Mouse (Mus musculus) limb, embryonic 11.5 days (tissue): ENCODE results near the gene Emd. TPM values are rescaled to one million over a fixed set of nuclear protein-coding genes. Genes with fewer than 3 reads are reported as not detected.
"Not testable (repeated sequence)": the region's sequence is repeated elsewhere in the genome, so short reads cannot be mapped to it uniquely, and the experiment has no call there.

ENCODE experiments used
- ATAC-seq: fragments of 200-750 bp; cut with Nextera tagmentation; 2 replicates; pipeline ENCODE4 v1.8.0; 2017; ENCODE audit warnings: low read depth; ENCODE audit not compliant: insufficient number of reproducible peaks, low FRiP score, low TSS enrichment
- DNase-seq: peaks from one replicate; pipeline ENCODE4 v3.0.0-alpha.2; 2015; ENCODE audit warnings: low spot score
- H3K27ac ChIP-seq: fragments of 300-500 bp; sonication (generic); replicated peaks from 2 replicates; pipeline ENCODE4 v1.5.1; 2014; ENCODE audit warnings: low read depth, mild to moderate bottlenecking, low read length
- H3K27me3 ChIP-seq: fragments of 300-500 bp; sonication (generic); 2 replicates; pipeline ENCODE4 v1.6.1; 2014; ENCODE audit warnings: mild to moderate bottlenecking, low read length, mixed read lengths; ENCODE audit not compliant: control insufficient read depth, insufficient read depth
- H3K36me3 ChIP-seq: fragments of 300-500 bp; sonication (generic); 2 replicates; pipeline ENCODE4 v1.6.1; 2014; ENCODE audit warnings: mild to moderate bottlenecking, low read length, moderate library complexity, mixed read lengths; ENCODE audit not compliant: control insufficient read depth, insufficient read depth
- H3K4me1 ChIP-seq: fragments of 300-500 bp; sonication (generic); 2 replicates; pipeline ENCODE4 v1.6.1; 2014; ENCODE audit warnings: low read length, mixed read lengths; ENCODE audit not compliant: control insufficient read depth, insufficient read depth
- H3K4me2 ChIP-seq: fragments of 300-500 bp; sonication (generic); 2 replicates; pipeline ENCODE4 v1.6.1; 2014; ENCODE audit warnings: low read depth, mild to moderate bottlenecking, moderate library complexity; ENCODE audit not compliant: severe bottlenecking
- H3K4me3 ChIP-seq: fragments of 300-500 bp; sonication (generic); 2 replicates; pipeline ENCODE4 v1.5.1; 2014; ENCODE audit warnings: low read depth, low read length
- H3K9ac ChIP-seq: fragments of 300-500 bp; sonication (generic); 2 replicates; pipeline ENCODE4 v1.6.1; 2014; ENCODE audit warnings: mild to moderate bottlenecking, low read length
- H3K9me3 ChIP-seq: fragments of 300-500 bp; sonication (generic); 2 replicates; pipeline ENCODE4 v1.6.1; 2016; ENCODE audit warnings: low read length; ENCODE audit not compliant: control insufficient read depth
- WGBS: fragments of 180-500 bp; shearing (Covaris S2); extraction: QIAGEN DNeasy Blood & Tissue Kit; methylation state at CpG from one replicate; pipeline ENCODE4 v1.1.7; 2014; 5-methylcytosine and 5-hydroxymethylcytosine counted together
- polyA plus RNA-seq: library from polyadenylated mRNA; unstranded; fragments of >200 nt; fragmentation: Nextera tagmentation; extraction: Ambion mirVana; gene quantifications from 2 replicates; pipeline ENCODE4 v1.2.1, GENCODE M21; 2014

Gene Emd
- 34.9 and 38.2 TPM in 2 replicates for polyA plus RNA-seq

- ATAC-seq: peak; percentile 98
- H3K27me3 ChIP-seq: no peaks in the 10 kb centered on the region
- no peaks in the 10 kb centered on the region for H3K36me3 ChIP-seq
- H3K4me2 ChIP-seq: peak within 1 kb of the TSS; percentile 65
- H3K4me3 ChIP-seq: peak within 1 kb of the TSS; percentile 54
- DNase-seq: peak; percentile 86
- H3K27ac ChIP-seq: peak within 1 kb of the TSS; percentile 62; the same call in 1 of the 2 replicates
- no peaks in the 10 kb centered on the region for H3K9me3 ChIP-seq
- no peaks in the 10 kb centered on the region for H3K4me1 ChIP-seq
- H3K9ac ChIP-seq: peak within 1 kb of the TSS; percentile 76
- 25% methylated on average over 39 of the region's 39 CpGs for WGBS
Observed at GRCm38 (mm10) chrX:74254153-74254887, at the start of gene Emd. Gene Emd (plus strand): TSS chrX:74254687.

GRCm38 (mm10) chrX:74218496-74218895 lies 36.0 kb upstream of the Emd start:
- Histone ChIP-seq H3K9ac (no peak overlapping the region), H3K9me3 (no peaks in the 10 kb centered on the region), H3K4me2 (no peak overlapping the region), H3K4me3 (no peak overlapping the region), H3K36me3 (peaks cover 3% of the 10 kb centered on the region; the same call in 1 of the 2 replicates), H3K4me1 (no peaks in the 10 kb centered on the region), H3K27me3 (no peaks in the 10 kb centered on the region), H3K27ac (no peak overlapping the region)
- no peak for ATAC-seq
- no peak for DNase-seq
- 95% methylated on average over 4 of the region's 4 CpGs for WGBS

- no peak overlapping the region for H3K27ac ChIP-seq
- no peaks in the 10 kb centered on the region for H3K4me1 ChIP-seq
- no peak for ATAC-seq
- no peaks in the 10 kb centered on the region for H3K9me3 ChIP-seq
- no peak overlapping the region for H3K4me3 ChIP-seq
- H3K27me3 ChIP-seq: no peaks in the 10 kb centered on the region
- WGBS: 57% methylated on average over 13 of the region's 13 CpGs
- DNase-seq: no peak
- H3K4me2 ChIP-seq: no peak overlapping the region
- peaks cover 3% of the 10 kb centered on the region; the same call in 1 of the 2 replicates for H3K36me3 ChIP-seq
- H3K9ac ChIP-seq: no peak overlapping the region
Observed at GRCm38 (mm10) chrX:74219449-74219848, 35.0 kb upstream of the Emd start.

- H3K27me3 ChIP-seq, H3K9ac ChIP-seq, ATAC-seq, H3K36me3 ChIP-seq, H3K4me3 ChIP-seq, DNase-seq, H3K4me2 ChIP-seq, H3K9me3 ChIP-seq, H3K4me1 ChIP-seq, H3K27ac ChIP-seq: not testable (repeated sequence)
- 38% methylated on average over 1 of the region's 1 CpGs for WGBS
Observed at GRCm38 (mm10) chrX:74220099-74220498, 34.4 kb upstream of the Emd start.

- H3K36me3 ChIP-seq: peaks cover 7% of the 10 kb centered on the region; the same call in 1 of the 2 replicates
- H3K4me1 ChIP-seq: no peaks in the 10 kb centered on the region
- no peaks in the 10 kb centered on the region for H3K27me3 ChIP-seq
- H3K4me2 ChIP-seq: no peak overlapping the region
- H3K27ac ChIP-seq: no peak overlapping the region
- no peak overlapping the region for H3K9ac ChIP-seq
- ATAC-seq (no peak), DNase-seq (no peak)
- no peak overlapping the region for H3K4me3 ChIP-seq
- no peaks in the 10 kb centered on the region for H3K9me3 ChIP-seq
- WGBS: 60% methylated on average over 1 of the region's 1 CpGs
Observed at GRCm38 (mm10) chrX:74230038-74230437, 24.4 kb upstream of the Emd start.

GRCm38 (mm10) chrX:74233196-74233595 lies 21.3 kb upstream of the Emd start:
- Histone ChIP-seq H3K27me3 (no peaks in the 10 kb centered on the region), H3K4me1 (no peaks in the 10 kb centered on the region), H3K9me3 (no peaks in the 10 kb centered on the region), H3K4me2 (no peak overlapping the region), H3K4me3 (no peak overlapping the region), H3K9ac (no peak overlapping the region), H3K27ac (no peak overlapping the region), H3K36me3 (peaks cover 2% of the 10 kb centered on the region; the same call in 1 of the 2 replicates)
- DNase-seq (no peak), ATAC-seq (no peak)
- WGBS: 99% methylated on average over 5 of the region's 5 CpGs

GRCm38 (mm10) chrX:74240332-74240731 lies 14.2 kb upstream of the Emd start:
- H3K27me3 ChIP-seq: no peaks in the 10 kb centered on the region
- DNase-seq (no peak), ATAC-seq (no peak)
- no peak overlapping the region for H3K27ac ChIP-seq
- no peaks in the 10 kb centered on the region for H3K4me1 ChIP-seq
- H3K36me3 ChIP-seq: peaks cover 8% of the 10 kb centered on the region; the same call in 1 of the 2 replicates
- no peaks in the 10 kb centered on the region for H3K9me3 ChIP-seq
- no peak overlapping the region for H3K9ac ChIP-seq
- WGBS: 89% methylated on average over 4 of the region's 4 CpGs
- no peak overlapping the region for H3K4me3 ChIP-seq
- H3K4me2 ChIP-seq: no peak overlapping the region

GRCm38 (mm10) chrX:74243396-74243795 lies 11.1 kb upstream of the Emd start:
- Histone ChIP-seq H3K36me3 (peaks cover 8% of the 10 kb centered on the region; the same call in 1 of the 2 replicates), H3K4me2 (peak overlapping the region; percentile 60; the same call in 1 of the 2 replicates), H3K9me3 (no peaks in the 10 kb centered on the region), H3K9ac (no peak overlapping the region), H3K27me3 (no peaks in the 10 kb centered on the region), H3K4me1 (no peaks in the 10 kb centered on the region), H3K27ac (no peak overlapping the region), H3K4me3 (peak overlapping the region; percentile 60; the same call in 1 of the 2 replicates)
- no peak for ATAC-seq
- no peak for DNase-seq
- WGBS: 91% methylated on average over 2 of the region's 2 CpGs
